Mouse (Mus musculus) 416B (cell line): Measurements from ENCODE around the gene Appbp2.

Experiments used
- DNase-seq: peaks from one replicate; pipeline ENCODE4 v3.0.0; 2011; ENCODE audit warnings: low read depth

Gene Appbp2

DNA sequence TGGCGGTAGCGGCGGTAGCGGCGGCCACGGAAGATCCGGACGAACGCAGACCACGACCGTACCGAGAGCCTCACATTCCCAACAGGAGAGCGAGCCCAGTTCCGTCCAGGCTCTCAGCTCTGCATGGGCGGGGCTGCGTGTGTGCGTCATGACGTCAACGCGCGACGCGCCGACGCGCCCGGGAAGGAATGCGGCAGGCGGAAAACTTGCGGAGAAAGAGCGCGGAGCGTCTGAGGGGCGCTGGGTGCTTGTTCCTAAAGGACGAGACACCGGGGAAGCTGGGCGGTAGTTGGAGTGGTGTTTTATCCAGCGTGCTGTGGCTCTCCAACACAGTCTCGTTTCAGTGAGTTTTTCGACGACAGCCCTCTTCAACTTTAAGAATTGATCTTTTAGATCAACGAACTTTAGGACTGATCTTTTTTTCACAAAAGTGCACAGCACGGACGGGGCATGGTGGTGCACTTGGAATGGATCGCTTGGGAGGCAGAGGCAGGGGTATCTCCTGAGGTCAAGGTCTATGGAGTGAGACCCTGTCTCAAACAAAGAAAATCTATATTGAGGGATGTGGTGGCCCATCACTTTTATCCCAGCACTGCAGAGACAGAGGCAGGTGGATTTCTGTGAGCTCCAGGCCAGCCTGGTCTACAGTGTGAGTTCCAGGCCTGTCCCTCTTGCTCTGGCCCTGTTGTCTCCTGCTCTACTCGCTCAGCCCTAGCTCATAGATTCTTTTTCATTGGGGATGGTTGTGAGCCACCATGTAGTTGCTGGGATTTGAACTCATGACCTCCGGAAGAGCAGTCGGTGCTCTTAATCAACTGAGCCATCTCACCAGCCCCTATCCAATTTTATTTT lies at the start of gene Appbp2:
Gene Appbp2 (minus strand): TSS at position 141 of the 852 bp plus-strand sequence.
- peak; percentile 91 for DNase-seq

DNA sequence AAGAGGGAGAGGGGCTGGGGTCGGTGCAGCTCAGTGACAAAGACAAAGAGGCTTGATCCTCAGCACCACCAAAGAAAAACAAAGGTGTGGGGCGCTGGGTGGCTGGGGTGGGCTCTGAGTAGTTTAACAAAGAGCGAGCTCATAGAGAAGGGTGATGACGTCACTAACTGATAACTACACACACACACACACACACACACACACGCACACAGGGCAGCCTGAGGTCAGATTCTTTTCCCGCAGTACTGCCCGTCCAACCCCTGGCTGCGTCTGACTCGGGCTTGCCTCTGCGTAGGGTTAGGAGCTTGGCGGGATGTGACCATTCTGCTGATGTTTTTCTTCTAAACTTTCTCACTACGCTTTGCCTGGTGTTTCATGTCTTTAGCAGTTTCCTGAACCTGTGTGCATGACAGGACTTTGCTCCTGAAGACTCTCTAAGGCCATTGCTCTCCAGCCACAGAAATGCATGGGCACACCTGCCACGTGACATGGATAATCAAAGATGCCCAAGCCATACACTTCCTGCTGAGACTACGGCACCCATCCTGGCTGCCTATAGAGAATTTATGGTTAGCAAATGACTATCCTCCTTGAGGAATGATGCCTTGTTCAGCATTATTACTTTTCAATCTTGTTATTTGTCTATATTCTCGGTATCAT lies 46.4 kb upstream of the Appbp2 start:
- no peak for DNase-seq

DNA sequence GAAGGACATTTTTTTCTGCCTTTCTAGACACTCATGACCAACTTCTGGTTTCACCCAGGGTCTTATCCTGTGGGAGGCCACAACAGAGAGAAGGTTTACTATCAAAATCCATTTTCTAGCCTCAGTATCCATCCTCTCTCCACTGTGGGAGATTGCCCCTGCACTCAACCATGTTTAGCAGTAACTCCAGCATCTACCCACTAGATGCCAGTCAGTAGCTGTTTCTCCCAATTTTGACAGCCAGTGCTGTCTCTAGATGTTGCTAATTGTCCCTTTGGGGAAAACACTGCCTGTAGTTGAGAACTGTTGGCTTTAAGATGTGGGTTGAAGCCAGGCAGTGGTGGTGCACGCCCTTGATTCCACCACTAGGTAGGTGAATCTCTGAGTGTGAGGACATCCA lies 43.2 kb upstream of the Appbp2 start:
- DNase-seq, result no peak

DNA sequence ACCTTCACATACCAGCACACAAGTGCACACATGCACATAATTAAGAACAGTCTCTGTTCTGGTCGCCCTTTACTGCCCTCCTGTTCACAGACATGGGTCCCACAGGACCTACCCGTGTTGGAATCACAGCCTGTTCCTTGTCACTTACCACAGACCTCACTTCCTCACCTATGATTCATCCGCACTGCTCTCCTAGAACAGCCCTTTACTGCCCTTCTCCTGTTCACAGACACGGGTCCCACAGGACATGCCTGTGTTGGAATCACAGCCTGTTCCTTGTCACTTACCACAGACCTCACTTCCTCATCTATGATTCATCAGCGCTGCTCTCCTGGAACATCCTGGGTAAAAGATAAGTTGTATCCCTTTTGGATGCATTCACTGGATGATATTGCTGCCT lies 42.7 kb upstream of the Appbp2 start:
- peak; percentile 38 for DNase-seq

DNA sequence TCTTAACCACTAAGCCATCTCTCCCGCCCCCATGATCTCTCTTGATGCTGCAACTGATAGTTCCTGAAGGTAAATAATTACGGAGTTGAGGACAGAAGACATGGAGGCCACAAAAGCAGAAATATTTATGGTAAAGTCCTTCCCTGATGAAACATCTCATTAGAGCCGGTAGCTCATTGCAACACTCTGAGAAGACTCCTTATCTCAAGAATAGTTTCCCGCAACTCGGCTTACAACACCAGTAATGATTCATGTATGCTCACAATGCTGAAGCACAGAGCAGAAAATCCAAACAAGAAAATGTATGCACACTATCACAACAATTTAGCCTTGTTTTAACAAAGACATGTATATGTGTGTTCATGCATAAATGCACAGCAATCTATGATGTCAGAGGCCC lies 40.2 kb upstream of the Appbp2 start:
- peak; percentile 83 for DNase-seq

DNA sequence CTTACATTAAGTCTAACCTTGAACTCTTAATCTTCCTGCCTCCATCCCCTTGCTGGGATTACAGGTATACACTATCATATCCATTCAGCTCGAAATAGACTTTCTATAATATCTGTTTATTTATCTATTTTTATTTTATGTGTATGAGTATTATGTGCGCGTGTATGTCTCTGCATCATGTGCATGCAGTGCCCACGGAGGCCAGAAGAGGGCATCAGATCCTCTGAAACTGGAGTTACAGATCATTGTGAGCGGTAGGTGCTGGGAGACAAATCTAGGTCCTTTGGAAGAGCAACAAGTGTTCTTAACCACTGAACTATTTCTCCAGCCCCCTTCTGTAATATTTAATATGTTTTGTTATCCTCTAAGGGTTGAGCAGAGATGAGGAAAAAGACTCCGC lies 38.4 kb upstream of the Appbp2 start:
- peak; percentile 35 for DNase-seq

DNA sequence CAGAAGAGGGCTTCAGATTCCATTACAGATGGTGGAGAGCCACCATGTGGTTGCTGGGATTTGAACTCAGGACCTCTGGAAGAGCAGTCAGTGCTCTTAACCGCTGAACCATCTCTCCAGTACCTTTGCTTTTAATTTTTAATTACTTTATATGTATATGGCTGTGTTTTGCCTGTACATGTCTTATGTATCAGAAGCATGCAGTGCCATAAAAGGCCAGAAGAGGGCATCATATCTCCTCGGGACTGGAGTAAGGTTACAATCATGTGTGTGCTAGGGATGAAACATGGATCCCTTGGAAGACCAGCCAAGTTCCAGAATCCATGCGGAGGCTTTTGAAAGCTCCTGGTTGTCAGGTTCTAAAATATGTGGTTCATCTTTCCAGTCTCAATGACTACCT lies 35.7 kb upstream of the Appbp2 start:
- DNase-seq, result peak; percentile 88

DNA sequence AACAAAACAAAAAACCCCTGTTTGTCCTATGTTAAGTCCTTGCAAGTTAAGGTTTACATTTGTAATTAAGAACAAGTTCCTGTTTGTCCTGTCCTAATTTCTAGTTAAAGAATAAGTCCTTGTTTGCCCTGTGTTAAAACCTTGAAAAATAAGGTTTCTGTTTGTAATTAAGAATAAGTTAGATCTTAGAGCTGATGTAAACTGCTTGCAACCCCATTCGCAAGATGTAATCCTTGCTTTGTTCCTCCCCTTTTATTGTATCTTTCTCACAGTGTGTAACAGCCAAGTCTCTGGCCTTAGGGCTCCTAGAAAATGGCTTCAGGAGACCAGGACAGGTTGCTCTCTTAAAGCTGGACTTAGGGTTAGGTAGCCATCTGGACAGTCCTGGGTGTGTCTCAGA lies 32.5 kb upstream of the Appbp2 start:
- no peak for DNase-seq

DNA sequence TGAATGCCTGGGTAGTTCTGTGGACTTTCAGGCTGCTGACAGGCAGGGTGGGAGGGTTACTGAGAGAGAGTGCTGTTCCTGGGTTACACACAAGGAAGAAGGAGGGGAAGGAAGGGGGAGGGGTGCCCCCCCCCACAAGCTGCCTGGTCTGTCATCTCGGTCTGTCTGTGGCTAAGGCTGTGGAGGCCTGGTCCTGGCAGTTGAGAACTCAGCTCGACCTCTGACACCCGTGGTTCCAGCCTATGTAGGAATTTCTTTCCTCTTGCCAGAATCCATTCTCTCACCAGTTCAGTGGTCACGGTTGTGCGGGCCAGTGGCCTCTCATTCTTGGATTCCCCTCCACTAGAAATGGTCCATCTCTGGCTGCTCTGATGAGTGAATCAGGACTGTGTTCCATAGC lies 29.7 kb upstream of the Appbp2 start:
- DNase-seq, result peak; percentile 67

DNA sequence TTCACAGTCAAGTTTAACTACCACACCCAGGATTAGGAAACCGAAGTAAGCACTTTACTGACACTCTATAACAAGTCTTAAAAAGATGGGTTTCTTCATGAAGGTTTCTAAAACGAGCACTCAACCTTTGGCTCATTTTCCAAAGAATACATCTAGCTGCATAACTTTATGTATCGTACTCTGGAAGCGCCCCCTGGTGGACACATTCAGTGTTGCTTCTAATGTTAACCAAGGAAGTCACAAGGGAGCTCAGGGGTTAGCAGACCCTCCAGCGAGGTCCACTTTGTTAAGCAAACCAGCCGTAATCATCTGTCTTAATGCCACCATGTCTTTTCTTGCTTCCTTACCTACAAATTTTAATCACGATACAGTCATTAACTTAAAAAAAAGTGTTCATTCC lies 26.3 kb upstream of the Appbp2 start:
- DNase-seq, result peak; percentile 78

DNA sequence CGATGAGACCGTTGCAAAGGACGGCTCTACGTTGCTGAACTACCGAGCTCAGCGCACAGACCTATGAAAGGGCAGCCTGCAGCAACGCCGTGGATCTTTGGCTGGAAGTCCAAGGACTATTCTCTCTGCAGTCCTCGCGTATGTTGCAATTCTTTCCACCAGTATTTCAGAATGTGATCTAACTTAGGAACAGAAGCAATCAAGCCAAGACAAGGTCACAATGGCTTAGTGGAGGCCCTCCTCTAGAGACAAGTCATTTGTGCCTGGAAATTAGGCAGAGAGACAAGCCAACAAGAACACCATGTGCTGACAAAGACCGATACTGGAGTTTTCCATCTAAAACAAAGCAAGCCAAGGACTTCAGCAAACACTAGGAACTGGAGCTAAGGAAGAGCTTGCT lies 24.0 kb upstream of the Appbp2 start:
- no peak for DNase-seq

DNA sequence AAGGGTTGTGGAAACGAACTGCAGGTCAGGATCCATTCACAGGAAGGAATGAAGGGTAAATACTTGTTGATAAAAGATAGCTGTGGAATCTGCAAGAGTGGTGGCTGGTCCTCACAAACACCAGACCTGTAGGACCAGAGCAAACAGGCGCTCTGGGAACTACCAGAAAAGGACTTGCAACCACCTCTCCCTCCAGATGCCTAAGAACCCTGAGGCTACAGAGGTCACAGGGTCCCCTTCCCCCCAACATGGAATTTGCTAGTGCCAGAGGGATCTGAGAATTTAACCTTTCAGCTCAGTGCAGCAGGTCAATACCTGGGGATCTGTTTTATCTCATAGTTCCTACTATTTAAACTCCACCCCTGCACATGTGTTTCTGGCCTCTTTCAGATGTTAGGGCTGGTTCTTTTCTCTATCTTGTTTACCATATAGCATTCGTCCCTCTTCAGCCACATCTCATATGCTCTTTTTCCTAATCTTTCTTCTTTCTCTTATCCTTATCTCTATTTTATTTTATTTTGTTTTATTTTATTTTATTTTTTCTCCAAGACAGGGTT lies 20.6 kb upstream of the Appbp2 start:
- DNase-seq, result no peak

DNA sequence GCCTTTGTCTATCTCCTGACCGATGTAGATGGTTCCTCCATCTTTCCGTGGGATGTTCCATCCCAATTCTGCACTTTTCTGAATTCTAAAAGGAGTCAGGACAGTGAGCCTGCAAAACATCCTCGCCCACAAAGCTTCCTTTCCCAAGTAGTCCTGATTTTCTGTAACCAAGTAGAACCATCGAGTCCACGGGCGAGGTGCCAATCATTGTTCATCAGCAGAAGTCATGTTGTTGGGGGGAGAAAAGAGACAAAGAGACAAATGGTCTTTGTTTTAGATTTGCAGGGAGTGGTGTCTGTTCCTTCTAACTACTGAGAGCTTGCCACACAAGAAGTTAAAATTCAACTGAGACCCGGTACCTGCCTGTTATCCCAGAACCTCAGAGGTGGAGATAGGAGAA lies 18.7 kb upstream of the Appbp2 start:
- DNase-seq, result no peak

DNA sequence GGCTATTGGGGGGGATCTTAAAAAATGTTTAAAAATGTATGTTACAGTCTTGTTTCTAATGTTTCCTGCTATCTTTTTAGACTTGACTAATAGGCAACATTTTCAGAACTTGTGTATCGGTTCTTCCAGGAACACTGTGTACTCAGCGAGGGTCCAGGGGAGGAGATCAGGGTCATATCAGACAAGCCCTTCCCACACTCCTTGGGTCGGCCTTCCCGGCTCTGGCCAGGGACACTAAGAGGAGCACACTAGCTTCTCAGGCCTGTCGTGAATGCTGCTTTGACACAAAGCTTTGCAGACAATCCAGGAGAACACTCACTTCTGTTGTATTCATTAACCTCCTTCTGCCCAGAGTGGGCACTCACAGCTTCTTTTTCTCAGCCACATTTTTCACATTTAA lies 18.1 kb upstream of the Appbp2 start:
- DNase-seq, result no peak

DNA sequence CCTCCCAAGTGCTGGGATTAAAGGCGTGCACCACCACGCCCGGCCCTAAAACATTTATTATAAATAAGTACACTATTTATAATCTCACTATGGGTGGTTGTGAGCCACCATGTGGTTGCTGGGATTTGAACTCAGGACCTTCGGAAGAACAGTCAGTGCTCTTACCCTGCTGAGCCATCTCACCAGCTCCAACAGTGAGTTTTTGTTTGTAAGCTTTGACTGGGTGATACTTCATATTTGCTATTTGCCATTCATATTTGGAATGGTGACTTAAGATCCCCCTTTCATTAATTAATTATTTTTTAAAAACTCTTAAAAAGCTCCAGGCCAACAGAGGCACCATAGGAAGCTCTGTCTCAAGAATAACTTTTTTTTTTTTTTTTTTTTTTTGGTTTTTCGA lies 17.0 kb upstream of the Appbp2 start:
- DNase-seq, result no peak

DNA sequence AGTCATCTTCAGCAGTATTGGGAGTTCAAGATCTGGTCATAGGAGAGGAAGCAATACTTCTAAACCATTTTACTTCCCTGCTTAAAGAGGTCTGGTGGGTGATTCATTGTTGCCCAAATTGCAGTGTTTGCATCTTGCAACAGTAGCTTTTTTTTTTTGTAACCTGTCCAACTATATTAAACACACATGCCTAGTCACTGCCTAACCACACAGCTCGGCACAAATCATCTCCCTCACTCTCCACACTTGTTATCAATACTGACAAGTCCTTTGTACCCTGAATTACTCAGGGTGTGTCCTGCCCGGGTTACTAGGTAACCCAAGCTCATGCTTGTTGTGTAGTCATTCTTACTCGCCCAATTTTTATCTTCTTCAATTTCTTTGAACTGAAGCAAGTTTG lies 15.5 kb upstream of the Appbp2 start:
- DNase-seq, result peak; percentile 90

DNA sequence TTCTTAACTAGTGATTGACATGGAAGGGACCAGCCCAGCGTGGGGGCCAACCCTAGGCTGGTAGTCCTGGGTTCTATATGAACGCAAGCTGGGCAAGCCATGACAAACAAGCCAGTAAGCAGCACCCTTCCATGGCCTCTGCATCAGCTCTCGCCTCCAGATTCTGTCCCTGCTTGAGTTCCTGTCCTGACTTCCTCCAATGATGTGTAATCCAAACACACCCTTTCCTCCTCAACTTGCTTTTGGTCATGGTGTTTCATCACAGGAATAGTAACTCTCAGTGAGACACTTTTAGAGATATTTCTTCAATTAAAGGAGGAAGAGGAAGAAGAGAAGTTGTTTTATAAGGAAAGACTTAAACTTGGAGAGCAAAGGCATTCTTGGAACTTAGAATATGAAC lies 14.4 kb upstream of the Appbp2 start:
- DNase-seq, result peak; percentile 67

DNA sequence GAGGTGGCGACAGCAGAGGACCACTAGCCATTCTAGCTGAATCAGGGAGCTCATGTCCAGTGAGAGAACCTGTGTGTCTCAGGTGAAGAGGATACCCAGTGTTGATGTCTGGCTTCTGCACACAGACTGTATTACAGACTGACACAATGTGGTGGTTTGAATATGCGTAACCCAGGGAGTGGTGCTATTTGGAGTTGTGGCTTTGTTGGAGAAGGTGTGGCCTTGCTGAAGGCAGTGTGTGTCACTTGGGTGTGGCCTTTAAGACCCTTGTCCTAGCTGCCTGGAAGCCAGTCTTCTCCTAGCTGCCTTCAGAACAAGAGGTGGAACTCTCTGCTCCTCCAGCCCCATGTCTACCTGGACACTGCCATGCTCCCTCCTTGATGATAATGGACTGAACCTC lies 13.2 kb upstream of the Appbp2 start:
- no peak for DNase-seq

DNA sequence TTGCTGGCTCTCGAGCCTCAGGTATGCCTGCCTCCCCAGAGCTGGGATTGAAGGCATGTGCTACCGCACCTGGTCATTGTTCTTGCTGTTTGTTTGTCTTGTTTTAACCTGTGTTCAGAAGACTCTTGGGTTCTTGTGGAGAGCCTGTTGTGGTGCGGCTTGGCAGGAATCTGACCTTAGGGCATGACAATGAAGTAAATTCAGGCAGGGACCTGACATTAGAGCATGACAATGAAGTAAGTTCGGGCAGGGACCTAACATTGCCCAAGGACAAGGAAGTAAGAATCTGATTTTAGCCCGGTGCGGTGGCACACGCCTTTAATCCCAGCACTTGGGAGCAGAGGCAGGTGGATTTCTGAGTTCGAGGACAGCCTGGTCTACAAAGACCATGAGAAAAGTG lies 6.3 kb upstream of the Appbp2 start:
- DNase-seq, result no peak

DNA sequence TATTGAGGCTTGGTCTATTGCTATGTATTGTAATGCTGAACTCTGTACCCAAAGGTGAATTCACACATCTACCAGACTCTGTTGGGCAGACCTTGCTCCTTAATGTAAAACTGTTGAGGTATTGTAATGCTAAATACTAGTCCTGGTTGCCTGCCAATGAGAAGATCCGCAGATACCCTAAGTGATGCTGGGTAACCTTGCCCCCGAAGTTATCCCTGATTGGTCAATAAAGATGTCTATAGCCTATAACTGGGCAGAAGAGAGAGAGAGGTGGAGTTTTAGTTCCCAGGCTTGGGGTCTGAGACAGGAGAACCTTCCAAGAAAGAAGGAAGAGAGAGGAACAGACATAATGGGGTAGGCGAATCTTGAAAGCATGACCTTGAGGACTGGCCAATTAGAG lies 5.3 kb upstream of the Appbp2 start:
- DNase-seq, result no peak

DNA sequence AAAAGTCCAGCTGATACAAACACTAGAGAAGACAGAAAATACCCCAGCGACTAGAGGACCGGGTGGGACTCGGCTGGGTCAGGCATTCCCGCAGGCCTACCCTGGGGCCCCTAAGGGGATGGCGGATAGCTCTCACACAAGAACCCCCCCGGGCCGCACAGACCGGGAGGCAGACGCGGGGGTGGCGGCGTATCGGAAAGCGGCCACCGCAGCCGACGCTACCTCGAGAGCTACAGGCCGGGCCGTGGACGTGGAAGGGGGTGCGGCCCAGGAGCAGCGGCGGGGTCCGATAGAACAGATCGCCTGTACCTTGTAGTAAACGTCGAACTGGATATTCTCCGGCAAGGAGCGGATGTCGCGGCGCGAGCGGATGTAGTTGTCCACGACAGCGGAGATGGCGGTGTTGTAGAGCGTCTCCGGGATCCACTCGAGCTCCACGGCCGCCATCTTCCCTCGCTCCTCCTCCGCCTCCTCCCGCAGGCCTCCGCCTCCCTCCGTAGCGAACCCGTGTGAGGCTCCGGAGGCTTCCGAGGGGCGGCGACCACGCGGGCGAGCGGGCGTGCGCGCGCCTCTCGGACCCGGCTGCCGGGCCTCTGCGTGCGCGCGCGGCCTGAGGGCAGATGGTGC lies 454 bp downstream of the Appbp2 start:
- peak; percentile 76 for DNase-seq

DNA sequence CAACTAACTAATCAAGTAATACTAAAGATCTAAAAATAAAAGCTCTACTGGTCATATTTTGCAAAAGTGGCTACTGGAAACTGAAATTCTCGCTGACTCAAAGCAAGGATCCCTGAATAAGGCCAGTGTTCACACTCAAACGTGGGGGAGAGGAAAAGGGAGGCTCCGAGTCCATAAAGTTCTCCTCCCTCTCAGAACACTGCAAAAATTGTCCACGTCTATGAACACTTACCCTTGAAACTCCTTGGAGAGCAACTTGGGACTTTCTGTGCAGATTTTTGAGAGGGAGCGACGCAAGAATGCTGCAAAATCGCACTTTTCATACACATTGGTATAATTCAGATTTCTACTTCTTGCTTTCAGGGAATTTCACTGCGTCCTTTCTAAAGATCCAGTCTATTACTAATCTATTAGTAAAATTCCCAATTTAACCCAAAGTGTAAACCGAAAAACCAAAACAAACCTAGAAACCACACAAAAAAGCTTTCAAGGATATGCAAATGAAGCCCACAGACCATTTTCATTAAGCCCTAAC lies 1.2 kb downstream of the Appbp2 start:
- DNase-seq, result no peak

DNA sequence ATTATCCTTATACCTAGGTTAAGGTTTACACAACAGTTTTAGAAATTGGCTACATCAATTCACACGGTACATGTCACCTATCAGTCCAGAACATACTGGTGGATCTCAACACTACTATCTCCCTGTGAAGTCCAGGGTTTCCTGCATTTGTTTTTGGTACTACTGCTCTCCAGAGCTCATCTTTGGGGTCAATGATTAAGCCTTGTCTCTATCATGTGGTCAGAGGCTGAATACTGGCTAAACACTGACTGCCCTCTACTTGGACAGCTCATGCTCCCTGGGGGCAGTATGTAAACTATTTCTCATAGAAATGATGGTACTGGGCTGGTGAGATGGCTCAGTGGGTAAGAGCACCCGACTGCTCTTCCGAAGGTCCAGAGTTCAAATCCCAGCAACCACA lies 11.7 kb downstream of the Appbp2 start:
- no peak for DNase-seq
